In genomic region chr8:3219921-3220411, GRCm38 (mm10) we compare ENCODE assay signal across 9 mouse cellular contexts. TPM values are rescaled to one million over a fixed set of nuclear protein-coding genes. Genes with fewer than 3 reads are reported as not detected.
A peak's percentile ranks its signal among the peaks of the same experiment; 100 is the strongest.
DNase-seq lines count a peak whose midpoint lies in the region; ATAC-seq and TF ChIP-seq lines count a peak whose summit lies in the region.
"Had no signal": no experiment of that assay in that cellular context is flagged by ENCODE, and none has a peak within 500 bp of the region (broad histone marks: within the 10 kb centered on the region; RNA-seq: fewer than 3 reads in every experiment).

No protein-coding gene starts in this region.

- H3K27ac ChIP-seq in embryonic facial prominence, embryonic 13.5 days, result peak overlapping the region; percentile 88
- peak overlapping the region; percentile 90; the same call in 1 of the 2 replicates for H3K27ac ChIP-seq in hindbrain, embryonic 12.5 days
- H3K27ac ChIP-seq in midbrain, embryonic 13.5 days, result peak overlapping the region; percentile 94
- no peak overlapping the region for H3K27ac ChIP-seq in cerebellum, adult 2 months (ENCODE audit: insufficient read depth, low read length)

- DNase-seq in kidney, postnatal 10 days, result peak; percentile 40
- DNase-seq in kidney, postnatal 25 days, result no peak
- no peak for DNase-seq in cerebellum, adult 2 months
- DNase-seq in urinary bladder, postnatal 25 days (ENCODE audit: low spot score), result no peak
- no peak for DNase-seq in spleen, adult 12 weeks (ENCODE audit: low spot score)

- no peak for TF ChIP-seq CTCF in cerebellum, adult 2 months (IDR thresholded peaks at IDR 0.05; ENCODE audit: borderline replicate concordance, insufficient read depth, low read depth, low read length)

- no peaks in the 10 kb centered on the region for H3K36me3 ChIP-seq in embryonic facial prominence, embryonic 13.5 days
- no peaks in the 10 kb centered on the region for H3K36me3 ChIP-seq in hindbrain, embryonic 12.5 days
- H3K36me3 ChIP-seq in midbrain, embryonic 13.5 days, result no peaks in the 10 kb centered on the region

- no peaks in the 10 kb centered on the region for H3K27me3 ChIP-seq in embryonic facial prominence, embryonic 13.5 days
- no peaks in the 10 kb centered on the region for H3K27me3 ChIP-seq in hindbrain, embryonic 12.5 days
- no peaks in the 10 kb centered on the region for H3K27me3 ChIP-seq in midbrain, embryonic 13.5 days
- H3K27me3 ChIP-seq in cerebellum, adult 2 months (ENCODE audit: control insufficient read depth, insufficient read depth, low read length), result no peaks in the 10 kb centered on the region
- H3K27me3 ChIP-seq: Patski had no signal

- no peak for TF ChIP-seq POLR2A in cerebellum, adult 2 months (IDR thresholded peaks at IDR 0.05; ENCODE audit: borderline replicate concordance, insufficient read depth, low read length)

- no peaks in the 10 kb centered on the region for H3K9me3 ChIP-seq in embryonic facial prominence, embryonic 13.5 days
- H3K9me3 ChIP-seq in hindbrain, embryonic 12.5 days (replicated peaks), result no peaks in the 10 kb centered on the region
- H3K9me3 ChIP-seq in midbrain, embryonic 13.5 days, result no peaks in the 10 kb centered on the region

- peak overlapping the region; percentile 77 for H3K4me2 ChIP-seq in embryonic facial prominence, embryonic 13.5 days
- H3K4me2 ChIP-seq in hindbrain, embryonic 12.5 days (replicated peaks), result peak overlapping the region; percentile 66; the same call in 1 of the 2 replicates
- peak overlapping the region; percentile 72 for H3K4me2 ChIP-seq in midbrain, embryonic 13.5 days (replicated peaks)

- no peak overlapping the region for H3K4me3 ChIP-seq in embryonic facial prominence, embryonic 13.5 days
- H3K4me3 ChIP-seq in hindbrain, embryonic 12.5 days, result no peak overlapping the region
- H3K4me3 ChIP-seq in midbrain, embryonic 13.5 days (replicated peaks), result peak overlapping the region; percentile 63; the same call in 1 of the 2 replicates
- no peak overlapping the region for H3K4me3 ChIP-seq in cerebellum, adult 2 months (replicated peaks; ENCODE audit: insufficient read depth, low read depth, low read length)

- 85% methylated on average over 12 of the region's 12 CpGs for WGBS in embryonic facial prominence, embryonic 13.5 days
- 91% methylated on average over 12 of the region's 12 CpGs for WGBS in hindbrain, embryonic 12.5 days
- WGBS in midbrain, embryonic 13.5 days, result 91% methylated on average over 12 of the region's 12 CpGs
- 84% methylated on average over 12 of the region's 12 CpGs for WGBS in cerebellum, adult 2 months

- peaks cover 21% of the 10 kb centered on the region for H3K4me1 ChIP-seq in embryonic facial prominence, embryonic 13.5 days
- H3K4me1 ChIP-seq in hindbrain, embryonic 12.5 days, result peaks cover 21% of the 10 kb centered on the region
- H3K4me1 ChIP-seq in midbrain, embryonic 13.5 days (replicated peaks), result peaks cover 27% of the 10 kb centered on the region
- H3K4me1 ChIP-seq in cerebellum, adult 2 months (ENCODE audit: control insufficient read depth, insufficient read depth, low read length), result peaks cover 14% of the 10 kb centered on the region

- ATAC-seq in embryonic facial prominence, embryonic 13.5 days (ENCODE audit: insufficient number of reproducible peaks, insufficient read depth, low FRiP score, low TSS enrichment, low read depth), result no peak
- no peak for ATAC-seq in hindbrain, embryonic 12.5 days (ENCODE audit: low FRiP score)
- no peak for ATAC-seq in midbrain, embryonic 13.5 days
- ATAC-seq: Patski had no signal

- peak overlapping the region; percentile 78; the same call in 1 of the 2 replicates for H3K9ac ChIP-seq in embryonic facial prominence, embryonic 13.5 days
- no peak overlapping the region for H3K9ac ChIP-seq in hindbrain, embryonic 12.5 days
- peak overlapping the region; percentile 84 for H3K9ac ChIP-seq in midbrain, embryonic 13.5 days (replicated peaks)

RNA-seq across cellular contexts. Expression of gene Insr, which starts 59.5 kb away (rescaled TPM):
- polyA plus RNA-seq in embryonic facial prominence, embryonic 13.5 days (2015; fragmentation: Nextera tagmentation; extraction: Ambion mirVana), result 41.8 and 43.4 TPM in 2 replicates
- 49.0 and 51.7 TPM in 2 replicates for polyA plus RNA-seq in hindbrain, embryonic 12.5 days (2016; fragmentation: Nextera tagmentation; extraction: Ambion mirVana)
- 53.9 and 58.6 TPM in 2 replicates for polyA plus RNA-seq in midbrain, embryonic 13.5 days (2015; fragmentation: Nextera tagmentation; extraction: Ambion mirVana)
- polyA plus RNA-seq in cerebellum, adult 2 months (2012; rRNA removed), result 16.2 and 17.5 TPM in 2 replicates
